Mouse (Mus musculus) layer of hippocampus, postnatal 25 days (tissue): ENCODE data around the gene Gata2. TPM values are rescaled to one million over a fixed set of nuclear protein-coding genes. Genes with fewer than 3 reads are reported as not detected.

Experiments
- DNase-seq, 2 experiments: peaks; one replicate each; pipeline ENCODE4 v3.0.0; 2022; ENCODE audit warnings: mixed read lengths in 2 of 2, low spot score in 1 of 2; ENCODE audit errors: extremely low spot score in 1 of 2
- total RNA-seq, 2 experiments: library from RNA; stranded (reverse); gene quantifications; 2 replicates each; pipeline ENCODE4 v1.2.3; 2021

The Gata2 gene
- total RNA-seq, 2 experiments from 2014 or later, result 4.7 to 6.2 TPM

DNA sequence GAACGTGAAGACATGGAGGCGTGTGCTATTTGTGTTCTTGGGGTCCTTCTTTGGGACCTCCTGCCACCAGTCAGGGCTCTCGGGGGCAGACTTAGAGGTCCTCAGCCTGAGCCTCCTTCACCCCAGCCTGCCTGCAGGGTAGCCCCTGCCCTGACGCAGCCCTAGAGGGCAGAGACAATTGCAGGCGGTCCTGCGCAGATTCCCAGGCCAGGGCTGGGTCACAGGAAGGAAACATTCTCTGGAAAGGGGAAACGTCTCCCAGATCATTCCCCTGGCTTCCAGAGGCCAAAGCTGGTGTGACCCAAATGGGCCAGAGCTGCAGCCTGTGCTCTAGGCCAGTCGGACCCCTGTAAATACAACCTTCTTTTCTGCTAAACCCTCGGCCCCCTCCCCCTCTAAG lies 12.2 kb downstream of the Gata2 start:
- DNase-seq, result no peak

DNA sequence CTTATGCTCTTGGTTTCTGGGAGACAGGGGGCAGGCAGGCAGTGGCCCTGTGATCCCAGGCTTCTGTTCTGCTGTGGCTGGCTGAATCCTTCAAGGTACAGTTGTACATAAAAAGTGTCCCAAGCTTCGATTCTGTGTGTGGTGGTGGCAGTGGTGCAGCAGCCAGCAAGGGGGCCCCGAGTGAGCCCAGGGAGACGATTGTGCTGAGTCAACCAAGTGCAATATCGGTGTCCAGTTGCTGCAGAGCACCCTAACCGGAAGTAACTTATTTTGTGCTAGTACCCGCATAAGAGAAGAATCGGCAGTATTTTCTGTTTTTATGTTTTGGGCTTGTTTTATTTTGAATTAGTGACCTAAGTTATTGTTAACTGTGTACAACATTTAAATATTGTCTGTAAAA lies 12.9 kb downstream of the Gata2 start:
- DNase-seq, result no peak

DNA sequence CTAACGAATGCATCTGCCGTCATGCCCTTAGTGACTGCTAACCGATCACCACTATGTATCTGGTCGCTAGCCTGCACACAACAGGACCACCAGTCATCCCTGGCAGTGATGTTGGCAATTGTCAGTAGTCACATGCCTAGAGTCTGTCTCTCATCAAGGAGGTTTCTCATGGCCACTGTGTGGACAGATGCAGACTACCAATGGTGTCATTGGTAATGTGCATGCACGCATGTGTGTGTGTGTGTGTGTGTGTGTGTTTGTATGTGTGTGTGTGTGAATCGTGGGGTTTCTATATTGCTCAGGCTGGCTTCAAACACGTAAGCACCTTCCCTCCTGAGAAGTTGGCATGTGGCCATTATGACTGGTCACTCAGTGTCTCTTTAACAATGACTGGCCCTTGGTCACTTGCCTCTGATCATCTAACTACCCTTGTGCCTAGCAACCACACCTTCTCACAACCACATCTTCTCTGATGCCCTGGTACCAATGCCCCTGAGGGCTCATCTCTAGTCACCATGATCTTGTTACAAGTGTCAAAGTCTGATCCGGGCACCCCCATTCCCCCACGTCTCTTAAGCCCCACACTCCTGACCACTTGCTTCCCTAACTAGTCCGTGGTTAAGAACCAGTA lies 13.8 kb downstream of the Gata2 start:
- no peak for DNase-seq

DNA sequence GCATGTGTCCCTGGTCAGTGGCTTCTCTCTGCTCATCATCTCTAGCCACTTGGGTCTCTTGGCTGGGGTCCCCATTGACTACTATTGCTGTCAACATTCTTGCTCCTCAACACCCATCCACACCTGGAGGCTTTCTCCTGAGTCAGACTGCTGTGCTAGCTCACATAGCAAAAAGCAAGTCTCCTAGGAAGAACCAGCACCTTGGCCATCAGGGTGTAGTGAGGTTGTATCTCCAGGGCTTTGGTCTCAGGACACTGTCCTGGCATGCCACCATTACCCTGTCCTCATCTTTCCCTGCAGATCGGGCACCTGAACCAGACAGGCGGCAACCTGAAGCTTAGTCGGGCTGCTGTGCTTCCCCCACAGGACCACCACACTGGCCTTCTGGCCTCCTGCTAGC lies 14.6 kb downstream of the Gata2 start:
- DNase-seq, result no peak

DNA sequence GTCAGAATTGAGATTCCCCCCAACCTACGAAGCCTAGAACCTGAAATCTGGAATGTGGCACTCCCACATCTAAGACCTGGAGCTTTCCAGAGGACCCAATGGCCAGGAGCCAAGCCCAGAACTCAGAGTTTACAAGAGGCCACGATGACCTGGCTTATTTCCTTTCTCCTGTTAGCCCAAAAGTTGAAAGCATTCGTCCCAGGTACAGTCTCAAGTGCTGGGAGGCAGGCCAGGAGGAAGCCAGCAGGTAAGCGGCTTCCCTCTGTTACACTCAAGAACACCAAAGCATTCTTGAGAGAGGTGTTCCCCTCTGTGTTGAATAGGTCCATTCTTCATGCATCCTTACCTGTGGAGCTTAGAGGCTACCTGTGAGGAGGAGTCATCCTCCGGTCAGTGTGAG lies 15.8 kb downstream of the Gata2 start:
- no peak for DNase-seq

DNA sequence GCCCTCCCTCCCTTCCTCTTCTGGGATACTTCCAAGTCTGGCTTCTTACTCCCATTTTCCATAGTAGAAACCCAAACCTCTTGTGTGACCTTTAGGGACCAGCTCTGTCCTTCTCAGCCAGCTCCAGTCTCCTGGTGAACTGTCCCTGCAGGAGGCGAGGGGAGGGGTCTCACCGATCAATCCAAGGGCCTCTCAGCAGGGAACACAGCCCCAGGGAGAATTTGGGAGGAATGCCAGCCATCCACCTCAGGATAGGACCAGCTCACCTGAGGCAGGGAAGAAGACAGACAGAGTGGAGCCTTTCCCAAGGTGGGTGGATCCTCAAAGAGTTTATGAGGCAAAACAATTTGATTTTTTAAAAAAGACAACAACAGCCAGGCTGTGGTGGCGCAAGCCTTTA lies 16.5 kb downstream of the Gata2 start:
- DNase-seq, result no peak

DNA sequence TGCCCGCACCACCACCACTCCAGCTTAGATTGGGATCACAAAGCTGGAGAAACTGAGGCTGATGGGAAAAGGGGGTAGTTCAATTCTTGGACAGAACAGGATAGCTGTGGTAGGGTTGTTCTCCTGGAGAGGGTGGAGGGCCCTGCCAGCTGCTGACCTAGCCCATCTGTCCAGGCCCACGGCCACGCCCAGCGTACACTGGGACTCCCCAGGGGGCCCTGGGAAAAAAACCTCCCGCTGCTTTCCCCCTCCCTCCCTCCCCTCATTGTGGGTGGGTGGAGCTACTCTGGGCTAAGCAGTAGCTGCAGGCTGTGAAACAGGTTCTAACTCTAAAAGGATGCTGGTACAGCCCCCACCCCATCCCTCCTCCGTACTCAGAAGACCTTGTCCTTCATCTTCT lies 22.1 kb downstream of the Gata2 start:
- DNase-seq, result no peak

DNA sequence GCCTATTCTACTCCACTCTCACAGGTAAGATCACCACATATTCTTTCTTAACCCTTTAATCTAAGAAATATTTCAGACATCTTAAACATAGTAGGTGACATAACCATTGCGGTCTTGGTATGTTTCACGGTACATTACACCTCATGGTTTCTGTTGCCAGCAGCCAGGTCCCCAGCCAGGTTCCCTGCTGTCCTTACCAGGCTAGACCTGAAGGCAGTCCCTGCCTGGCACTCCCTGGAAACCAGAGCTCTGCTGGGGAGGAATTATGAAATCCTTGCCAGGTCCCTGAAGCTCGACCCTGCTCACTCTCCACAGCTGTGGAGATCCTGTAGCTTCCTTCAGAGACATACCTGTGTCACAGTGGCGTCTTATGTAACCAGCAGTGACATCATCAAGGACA lies 22.5 kb downstream of the Gata2 start:
- no peak for DNase-seq

DNA sequence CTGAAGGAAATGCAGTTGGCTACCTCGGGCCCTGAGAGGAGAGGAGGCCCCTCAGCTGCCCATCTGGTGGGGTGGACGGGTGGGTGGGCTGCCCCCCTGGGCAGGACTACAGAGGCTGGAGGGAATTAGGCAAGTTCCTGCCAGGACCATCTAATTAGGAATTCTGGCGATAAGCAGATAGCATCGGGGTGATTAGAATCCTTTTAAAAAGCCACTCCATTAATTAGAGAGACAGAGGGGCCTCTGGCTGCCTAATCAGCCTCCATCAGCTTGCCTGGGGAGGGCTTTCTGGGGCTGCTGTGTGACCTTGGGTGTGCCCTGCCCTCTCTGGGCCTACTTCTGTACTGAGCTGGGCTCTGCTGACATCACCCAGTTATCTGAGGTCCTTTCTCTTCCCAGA lies 25.4 kb downstream of the Gata2 start:
- DNase-seq, result no peak

DNA sequence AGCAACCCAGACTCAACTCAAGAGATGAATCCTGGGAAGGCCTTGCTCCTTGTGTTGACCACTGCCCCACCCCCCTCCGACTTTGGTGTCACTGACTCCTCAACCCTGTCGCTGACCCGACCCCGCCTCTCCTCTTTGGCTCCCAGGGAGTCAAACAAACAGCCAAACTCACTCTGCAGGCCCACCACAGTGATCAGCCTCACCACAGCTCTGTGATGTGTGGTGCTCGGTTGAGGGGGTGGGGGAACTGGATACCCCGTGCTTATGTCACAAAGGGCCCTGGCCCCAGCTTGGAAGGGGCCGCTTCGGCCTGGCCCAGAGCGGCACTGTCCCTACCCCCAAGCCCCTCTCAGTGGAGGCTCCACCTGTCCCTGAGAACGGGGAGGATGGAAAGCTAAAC lies 28.3 kb downstream of the Gata2 start, which contains the start of gene Dnajb8:
Dnajb8 (plus strand) TSS at position 301 of the 400 bp plus-strand sequence.
- no peak for DNase-seq

DNA sequence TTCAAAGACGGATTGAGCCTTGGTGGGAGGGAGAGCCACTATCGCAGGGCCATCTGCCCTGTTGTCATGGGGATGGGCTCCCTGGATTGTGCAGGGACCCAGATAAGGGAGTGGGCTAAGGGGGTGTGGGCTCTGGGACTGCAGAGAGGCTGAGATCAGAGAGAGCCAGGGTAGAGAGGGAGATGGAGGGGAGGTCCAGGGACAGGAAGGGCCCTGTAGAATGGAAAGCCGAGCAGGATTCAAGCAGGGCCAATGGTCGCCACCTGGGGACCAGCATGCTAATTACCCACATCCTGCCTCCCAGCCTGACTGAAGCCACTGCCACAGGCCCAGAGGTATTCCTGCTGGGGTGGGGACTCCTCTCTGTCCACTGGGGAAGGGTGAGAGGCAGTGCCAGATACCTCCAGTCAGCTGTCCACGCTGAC lies 32.9 kb downstream of the Gata2 start:
- DNase-seq, result no peak

DNA sequence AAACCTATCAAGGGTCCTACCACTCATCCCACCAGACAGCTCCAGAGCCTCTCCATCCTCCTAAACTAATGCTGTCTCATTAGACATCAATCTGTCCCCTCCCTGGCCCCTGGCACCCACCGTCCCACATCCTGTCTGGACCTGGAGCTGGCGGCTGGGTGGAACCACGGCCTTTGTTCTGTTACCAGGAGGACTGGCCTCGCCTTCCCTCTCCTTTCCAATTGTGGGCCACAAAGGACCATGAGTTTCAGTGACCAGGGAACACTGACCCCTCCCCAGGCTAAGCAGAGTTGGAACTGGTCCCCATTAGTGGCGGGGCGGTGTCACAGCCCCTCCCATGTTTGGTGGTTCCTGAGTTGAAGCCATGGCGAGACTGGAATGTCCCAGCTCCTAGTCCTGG lies 33.8 kb downstream of the Gata2 start:
- no peak for DNase-seq

DNA sequence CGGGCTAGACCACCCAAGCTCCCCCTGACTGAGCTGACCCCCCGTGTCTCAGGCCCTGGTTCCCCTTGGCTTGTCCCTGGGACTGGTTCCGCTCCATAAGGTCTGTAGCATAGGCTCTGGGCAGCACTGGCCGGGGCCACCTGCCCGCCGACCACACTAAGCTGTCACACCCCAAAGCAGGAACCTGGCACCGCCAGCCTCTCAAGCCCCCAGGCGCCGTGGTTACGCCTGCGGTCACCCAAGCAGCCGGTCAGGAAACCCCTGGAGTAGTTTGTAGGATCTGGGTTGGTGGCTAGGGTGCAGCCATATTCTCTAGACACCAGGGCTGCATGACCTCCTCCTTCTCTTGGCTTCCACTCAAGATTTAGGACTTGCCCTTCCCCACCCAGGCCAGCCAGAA lies 35.5 kb downstream of the Gata2 start:
- no peak for DNase-seq

DNA sequence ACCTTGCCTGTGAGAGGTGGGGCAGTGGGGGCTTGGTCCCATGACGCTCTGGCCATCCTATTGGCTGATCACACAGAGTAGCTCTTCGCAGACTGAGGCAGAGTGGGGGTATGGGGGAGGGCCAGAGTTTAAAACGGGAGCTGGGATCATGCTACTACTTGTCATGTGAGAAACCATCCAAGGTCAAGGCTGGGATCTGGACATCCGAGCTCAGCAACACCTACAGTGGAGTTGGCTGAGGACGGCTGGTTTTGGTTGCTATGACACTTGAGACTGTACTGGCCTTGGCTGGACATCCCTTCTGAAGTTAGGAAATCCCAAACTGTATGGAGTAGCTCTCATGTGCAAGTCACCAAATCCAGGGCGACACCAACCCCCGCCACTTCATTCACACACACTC lies 38.1 kb downstream of the Gata2 start:
- no peak for DNase-seq

DNA sequence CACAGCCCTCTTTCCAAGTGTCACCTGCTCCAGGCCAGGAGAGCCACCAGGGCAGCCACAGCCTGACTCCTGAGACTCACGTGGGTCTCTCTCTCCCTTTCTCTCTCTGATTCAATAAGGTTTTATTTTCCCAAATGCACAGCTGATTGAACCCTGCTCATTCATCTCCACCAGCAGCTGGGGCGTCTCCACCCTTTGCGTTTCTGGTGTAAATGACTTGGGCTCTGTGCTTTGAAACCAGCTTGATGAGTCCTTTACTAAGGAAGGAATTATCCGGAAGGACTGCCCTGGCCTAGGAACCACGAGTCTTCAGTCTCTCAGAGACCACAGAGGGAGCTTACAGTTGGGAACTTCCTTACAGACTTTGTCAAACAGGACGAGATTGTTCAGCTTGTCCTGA lies 38.5 kb downstream of the Gata2 start:
- no peak for DNase-seq

DNA sequence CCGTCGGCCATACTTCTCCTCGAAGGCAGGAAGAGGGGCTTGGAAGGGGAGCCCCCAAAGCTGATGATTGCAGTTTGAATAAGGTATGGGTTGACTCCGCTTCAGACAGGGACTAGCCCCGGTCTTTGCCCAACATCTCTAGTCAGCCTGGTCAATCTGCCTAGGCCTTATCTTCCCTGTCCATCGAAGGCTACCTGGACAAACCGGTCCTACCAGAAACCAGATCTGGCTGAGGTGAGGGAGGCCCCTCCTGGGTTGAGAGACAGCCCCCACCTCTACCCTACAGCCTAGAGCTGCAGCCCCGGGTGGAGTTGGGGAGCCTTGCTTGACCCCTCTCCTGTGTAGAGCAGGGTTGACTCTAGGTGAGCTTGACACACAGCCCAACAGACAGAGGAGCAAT lies 40.3 kb downstream of the Gata2 start:
- DNase-seq, result no peak

DNA sequence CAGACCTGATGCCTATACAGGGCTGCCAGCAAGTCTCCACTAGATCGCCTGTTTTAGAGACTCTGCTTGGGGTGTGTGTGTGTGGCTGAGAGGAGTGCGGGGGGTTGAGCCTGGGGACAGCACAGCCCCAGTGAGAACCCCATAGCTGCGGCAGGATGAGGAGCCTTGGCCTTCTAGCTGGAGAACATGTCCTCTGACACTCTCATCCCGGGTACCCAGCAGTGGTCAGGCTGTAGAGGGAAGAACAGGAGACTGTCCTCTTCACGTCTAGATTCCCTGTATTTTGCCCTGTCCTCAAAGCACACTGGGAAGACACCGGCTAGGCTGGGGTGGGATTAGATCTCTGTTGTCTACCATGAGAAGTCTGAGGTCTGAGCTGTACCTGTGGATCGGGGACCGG lies 41.8 kb downstream of the Gata2 start:
- no peak for DNase-seq

DNA sequence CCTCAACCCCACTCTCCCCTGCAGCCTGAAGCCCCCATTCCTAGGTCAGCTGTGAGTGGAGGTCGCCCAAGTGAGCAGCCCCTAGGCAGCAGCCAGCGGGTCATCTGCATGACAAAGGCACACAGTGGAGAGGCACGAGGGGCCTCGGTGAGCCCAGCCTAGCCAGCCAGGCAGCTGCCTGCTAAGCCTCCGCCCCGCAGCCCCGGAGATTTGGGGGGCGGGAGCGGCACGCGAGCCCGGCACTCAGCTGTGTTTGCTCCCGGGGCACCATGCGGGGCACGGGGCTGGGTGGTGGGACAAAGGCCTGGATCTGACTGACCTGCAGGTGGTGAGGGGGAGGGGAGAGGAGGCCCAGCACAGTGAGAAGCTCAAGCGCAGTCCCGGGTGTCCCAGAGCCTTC lies 42.3 kb downstream of the Gata2 start:
- DNase-seq, result no peak

DNA sequence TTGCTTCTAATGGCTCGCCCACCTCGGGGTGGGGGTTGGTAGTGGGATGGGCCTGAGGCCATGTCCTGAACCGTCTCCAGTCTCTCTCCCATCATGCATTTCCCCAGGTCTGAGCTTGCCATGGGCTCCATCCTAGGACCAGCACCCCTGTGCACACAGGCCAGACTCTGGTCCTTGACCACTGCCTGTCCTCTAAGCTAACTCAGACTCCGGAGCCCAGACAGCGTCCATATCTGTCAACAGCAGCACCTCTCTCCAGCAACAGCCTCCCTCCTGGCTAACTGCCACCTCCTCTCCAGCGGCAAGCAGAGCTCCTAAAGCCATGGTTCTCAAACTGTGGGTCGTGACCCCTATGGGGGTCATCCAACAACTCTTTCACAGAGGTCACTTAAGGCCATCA lies 42.8 kb downstream of the Gata2 start:
- DNase-seq, result no peak

DNA sequence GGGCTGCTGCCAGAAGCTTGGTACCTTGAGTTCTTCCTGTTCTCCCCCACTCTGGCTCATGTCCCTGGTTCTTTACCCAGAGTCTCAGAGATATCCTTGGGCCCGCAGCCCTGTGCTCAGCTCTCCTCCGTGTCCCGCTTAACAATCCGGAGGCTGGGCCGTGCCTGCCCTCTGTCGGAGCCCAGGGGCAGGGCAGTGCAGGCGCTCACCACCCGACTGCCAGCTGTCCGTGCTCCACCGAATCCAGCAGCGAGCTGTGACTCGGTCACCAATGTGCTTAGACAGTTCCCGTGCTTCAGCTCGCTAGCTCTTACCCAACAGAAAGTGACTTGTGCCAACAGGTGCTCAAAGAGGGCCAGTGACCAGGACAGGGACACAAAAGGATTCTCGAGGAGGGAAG lies 48.9 kb downstream of the Gata2 start:
- peak in 1 of 2 experiments; percentile 43 for DNase-seq

DNA sequence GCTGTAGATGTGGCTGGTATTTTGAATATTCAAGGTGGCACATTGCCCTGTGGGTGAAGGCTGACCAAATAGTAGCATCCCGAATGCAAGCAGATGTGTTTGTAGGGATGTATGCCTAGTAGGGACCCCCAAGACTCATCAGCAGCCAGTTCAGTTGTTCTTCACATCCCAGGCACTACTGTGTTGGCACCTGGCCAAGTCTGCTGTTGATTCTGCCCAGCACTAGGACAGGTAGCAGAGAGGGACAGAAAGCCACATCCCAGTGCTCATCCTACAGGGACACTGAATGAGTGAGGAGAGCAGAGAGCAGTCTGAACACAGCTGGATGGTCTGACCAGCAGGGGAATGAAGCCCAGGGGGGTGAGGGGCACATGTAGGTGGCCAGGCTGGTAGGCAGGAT lies 55.5 kb downstream of the Gata2 start:
- DNase-seq, result no peak

DNA sequence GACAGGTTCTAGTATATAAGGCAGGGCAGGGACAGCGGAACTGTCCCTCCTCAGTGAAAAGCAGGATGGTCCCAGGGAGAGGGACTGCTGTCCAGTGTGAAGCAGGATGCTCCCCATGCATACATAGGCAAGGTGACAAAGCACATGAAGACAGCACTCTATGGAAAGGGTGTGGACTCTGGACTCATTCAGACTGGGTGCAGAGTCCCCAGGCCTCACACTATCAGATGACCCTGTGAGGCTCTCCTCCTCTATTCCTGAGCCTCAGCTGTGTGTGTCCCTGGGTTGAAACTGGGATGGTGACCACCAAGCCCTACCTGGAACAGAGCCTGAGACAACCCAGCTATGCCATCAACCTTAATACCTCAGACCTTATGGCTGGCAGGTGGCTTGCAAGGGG lies 57.7 kb downstream of the Gata2 start:
- no peak for DNase-seq
